Mouse (Mus musculus) thymus, adult 2 months (tissue): ENCODE data around the gene Zfp975.

Source experiments
- CTCF ChIP-seq: fragments of 200-500 bp; IDR thresholded peaks from 2 replicates; pipeline ENCODE4 v1.5.1; 2012; ENCODE audit warnings: mild to moderate bottlenecking, control low read depth, low read length, moderate library complexity, borderline replicate concordance; ENCODE audit not compliant: control insufficient read depth, poor library complexity, insufficient read depth; ENCODE audit errors: extremely low read depth
- POLR2A ChIP-seq: fragments of 200-500 bp; IDR thresholded peaks from 2 replicates; pipeline ENCODE4 v1.6.1; 2012; ENCODE audit warnings: mild to moderate bottlenecking, low read length, control low read depth, moderate library complexity; ENCODE audit not compliant: control insufficient read depth, poor library complexity, insufficient read depth; ENCODE audit errors: extremely low read depth

GRCm38 (mm10) chr7:42738536-42739210 lies 46.1 kb upstream of the Zfp975 start:
- TF ChIP-seq CTCF (no peak), POLR2A (no peak)
